Mouse (Mus musculus): Measurements from ENCODE around the gene Hprt.

DNA sequence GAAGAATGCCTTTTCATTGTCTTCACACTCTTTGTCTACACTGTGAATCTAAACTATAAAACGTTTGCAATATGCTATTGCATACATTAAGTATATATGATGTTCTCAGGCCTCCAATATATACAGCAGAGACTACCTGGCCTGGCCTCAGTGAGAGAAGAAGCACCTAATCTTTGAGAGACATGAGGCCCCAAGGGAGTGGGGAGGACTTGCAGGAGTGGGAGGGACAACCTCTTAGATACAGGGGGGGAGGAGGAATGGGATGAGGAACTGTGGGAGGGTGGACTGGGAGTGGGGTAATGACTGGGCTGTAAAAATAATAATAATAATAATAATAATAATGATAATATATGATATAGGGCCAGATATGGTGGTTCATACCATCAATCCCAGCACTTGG, 9.4 kb upstream of the Hprt start:
- TF ChIP-seq GATA1 (IDR thresholded peaks at IDR 0.05; ENCODE audit: low read length) (no peak), TAL1 (IDR thresholded peaks at IDR 0.05; ENCODE audit: low read length) (no peak)

Measured in erythroblast, embryonic 14.5 days (primary cell).